Mouse (Mus musculus): Measurements from ENCODE around the gene Kdm5a.

GRCm38 (mm10) chr6:120464406-120464939 is 100.5 kb downstream of the Kdm5a start:
- no peak for TF ChIP-seq CTCF (IDR thresholded peaks at IDR 0.05)
- no peak for TF ChIP-seq EP300 (IDR thresholded peaks at IDR 0.05)

All from lung, postnatal 0 days (tissue).